Mouse (Mus musculus): Measurements from ENCODE around the gene Metap1d.

The Metap1d gene

DNA sequence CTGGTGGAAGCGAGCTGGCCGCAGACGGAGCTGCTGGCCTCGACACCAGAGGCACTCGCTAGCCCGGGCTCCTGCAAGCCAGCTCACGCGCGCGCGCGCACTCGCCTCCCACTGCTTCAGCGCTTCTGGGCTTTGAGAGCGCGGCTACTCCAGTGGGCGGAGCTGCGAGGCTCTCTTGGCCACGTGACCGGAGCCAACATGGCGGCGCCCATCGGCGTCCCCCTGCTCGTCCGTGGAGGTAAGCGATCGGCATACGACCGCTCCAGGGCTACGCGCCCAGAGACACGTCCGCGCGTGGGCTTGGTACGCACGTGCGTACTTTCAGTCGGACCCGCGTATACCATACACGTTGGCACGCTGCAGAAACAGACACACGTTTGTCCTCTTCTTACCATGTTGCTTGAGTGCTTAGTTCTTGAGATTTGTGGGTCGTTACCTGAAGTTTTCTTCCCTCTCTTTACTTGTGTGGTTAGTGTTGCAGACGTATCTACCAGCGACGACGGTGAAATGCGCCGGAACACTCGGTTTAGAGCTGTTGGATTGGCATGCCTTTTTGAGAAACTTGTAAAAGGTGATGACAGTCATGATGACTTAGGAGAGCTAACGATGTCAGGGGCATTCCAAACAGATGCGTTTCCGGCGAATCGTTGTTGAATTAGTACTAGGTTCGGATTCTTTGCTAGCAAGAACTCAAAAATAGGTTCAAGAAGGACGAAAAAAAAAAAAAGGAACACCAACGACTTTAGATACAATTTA, at the start of gene Metap1d:
Metap1d (plus strand) TSS at position 116 of the 756 bp plus-strand sequence.
- DNase-seq, result peak; percentile 96 to 98

DNA sequence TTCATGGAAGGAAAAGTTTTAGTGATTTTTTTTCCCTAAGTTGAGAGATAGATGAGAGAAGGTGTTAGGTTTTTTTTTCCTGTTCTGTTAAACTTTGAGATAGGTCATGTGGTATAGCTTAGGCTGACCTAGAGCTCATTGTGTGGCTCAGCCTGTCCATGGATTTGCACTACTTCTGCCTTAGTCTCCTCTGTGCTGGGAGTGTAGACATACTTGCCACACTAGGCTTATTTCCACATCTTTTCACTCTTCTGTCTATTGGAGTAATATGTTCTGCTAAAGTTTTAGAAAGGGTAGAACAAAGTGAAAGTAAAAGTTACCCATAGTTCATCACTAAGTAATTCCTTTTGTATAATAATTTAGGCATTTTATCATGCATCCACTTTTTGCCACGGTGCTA, 47.5 kb upstream of the Metap1d start:
- no peak for DNase-seq

DNA sequence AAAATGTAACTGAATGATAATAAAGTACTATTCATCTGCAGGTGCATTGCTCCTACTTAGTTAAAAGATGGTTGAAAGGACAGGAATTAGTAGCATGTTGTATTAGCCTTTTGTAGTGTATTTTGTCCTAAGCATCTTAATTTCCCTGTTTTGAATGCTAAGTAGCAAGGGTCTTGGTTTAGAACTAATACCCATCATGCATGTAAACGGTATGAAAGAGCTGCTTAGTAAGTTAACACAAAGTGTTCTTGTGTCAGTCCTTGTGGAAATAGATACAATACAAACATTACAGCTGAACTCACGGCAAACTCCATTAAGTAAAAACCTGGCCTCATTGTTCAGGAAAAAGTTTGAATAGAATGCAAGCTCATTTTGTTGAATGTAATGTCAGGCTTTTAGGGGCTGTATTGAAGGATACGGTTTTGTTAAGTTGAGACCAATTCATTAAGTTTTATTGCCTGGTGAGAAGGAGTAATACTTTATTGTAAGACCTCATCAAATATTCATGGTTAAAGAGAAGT, 34.3 kb upstream of the Metap1d start:
- no peak for DNase-seq

DNA sequence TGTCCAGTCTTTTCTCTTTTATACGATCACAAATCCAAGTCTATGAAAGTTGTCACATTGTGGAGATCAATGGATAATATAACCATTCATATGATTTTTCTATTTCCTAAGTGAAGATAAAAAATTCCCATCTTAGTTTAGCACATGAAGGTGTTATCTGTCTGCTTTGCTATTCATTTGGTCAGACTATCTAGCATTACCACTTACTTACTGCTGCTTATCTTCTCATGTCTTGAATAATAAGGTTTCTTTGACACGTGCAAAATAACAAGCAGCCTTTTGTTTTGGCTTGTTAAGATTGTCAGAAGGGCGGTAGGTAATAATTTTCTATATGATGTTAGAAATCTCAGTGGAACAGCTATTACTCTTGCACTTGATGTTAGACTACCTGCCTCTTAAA, 33.7 kb upstream of the Metap1d start:
- DNase-seq, result no peak

DNA sequence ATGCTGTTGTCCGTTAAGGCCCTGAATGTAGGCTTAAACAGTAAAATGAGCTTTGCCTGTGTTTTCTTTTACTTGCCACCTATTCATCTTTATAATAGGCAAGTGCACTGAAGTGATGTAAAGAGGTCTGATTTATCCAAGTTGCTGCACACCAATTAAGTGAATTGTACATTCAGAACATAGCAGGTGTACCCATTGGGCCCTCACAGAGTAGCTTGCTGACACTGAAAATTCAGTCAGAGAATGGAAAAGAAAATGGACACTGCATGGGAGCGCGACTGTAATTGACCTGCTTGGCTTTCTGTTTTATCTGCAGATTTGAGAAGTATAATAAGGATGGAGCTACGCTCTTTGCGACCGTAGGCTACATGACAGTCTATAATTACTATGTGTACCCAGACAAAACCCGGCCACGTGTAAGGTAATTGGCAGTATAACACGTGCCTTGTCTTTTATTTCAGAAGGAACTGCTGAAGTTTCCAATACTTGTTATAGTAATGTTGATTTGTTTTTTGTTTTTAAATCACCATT, 32.1 kb upstream of the Metap1d start:
- DNase-seq, result no peak

DNA sequence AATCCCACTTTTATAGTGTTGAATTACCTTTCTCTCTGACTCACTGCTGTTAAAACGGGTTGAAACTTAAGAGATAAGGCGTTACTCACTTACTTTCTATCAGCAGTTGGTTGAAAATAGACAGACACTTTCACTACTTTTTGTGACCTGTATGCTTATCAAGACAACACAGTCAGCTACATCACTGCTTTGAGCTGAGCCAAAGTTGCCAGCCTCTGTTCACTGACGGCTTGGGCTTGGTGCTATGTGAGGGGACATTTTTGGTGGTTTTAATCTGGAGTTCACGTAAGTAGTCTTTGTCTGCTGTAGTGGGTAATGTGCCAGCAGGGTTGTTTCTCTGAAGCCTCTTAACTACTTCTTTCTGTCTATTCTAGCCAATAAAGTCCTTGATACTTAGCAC, 28.5 kb upstream of the Metap1d start:
- DNase-seq, result no peak

DNA sequence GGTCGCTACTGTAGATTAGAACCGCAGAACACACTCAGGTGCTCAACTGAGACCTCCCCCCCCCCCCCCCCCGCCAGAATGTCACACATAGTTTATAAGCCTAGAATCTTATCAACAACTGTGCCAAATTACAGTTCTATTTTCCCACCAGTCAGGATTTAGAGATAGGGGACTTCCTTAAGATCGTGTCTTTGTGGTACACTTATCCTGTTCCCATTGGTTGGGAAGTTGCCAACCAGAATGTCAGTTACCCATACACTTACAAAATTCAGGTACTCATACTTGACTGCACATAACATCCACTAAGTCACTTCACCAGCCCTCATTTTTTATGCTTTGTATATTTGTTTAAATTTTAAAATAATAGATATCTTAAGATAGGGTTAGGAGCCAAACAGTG, 17.6 kb upstream of the Metap1d start:
- no peak for DNase-seq

DNA sequence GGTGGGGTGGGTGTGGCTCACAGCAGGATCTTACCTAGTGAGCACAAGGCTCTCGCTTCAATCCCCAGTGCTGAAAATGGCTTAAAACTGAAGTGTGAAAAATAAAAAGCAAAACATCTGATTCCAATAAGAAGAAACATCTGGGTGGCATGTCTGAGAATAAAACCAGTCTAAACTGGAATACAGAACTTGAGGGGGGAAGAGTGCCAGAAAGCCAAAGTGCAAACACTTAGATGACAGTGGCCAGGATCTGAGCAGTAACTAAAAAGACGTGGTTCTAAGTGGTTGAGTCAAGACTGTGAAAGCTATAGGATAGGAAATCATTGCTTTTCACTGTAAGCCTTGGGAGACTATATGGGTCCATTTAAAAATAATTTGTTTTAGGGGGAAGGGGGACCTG, 9.7 kb upstream of the Metap1d start:
- no peak for DNase-seq

DNA sequence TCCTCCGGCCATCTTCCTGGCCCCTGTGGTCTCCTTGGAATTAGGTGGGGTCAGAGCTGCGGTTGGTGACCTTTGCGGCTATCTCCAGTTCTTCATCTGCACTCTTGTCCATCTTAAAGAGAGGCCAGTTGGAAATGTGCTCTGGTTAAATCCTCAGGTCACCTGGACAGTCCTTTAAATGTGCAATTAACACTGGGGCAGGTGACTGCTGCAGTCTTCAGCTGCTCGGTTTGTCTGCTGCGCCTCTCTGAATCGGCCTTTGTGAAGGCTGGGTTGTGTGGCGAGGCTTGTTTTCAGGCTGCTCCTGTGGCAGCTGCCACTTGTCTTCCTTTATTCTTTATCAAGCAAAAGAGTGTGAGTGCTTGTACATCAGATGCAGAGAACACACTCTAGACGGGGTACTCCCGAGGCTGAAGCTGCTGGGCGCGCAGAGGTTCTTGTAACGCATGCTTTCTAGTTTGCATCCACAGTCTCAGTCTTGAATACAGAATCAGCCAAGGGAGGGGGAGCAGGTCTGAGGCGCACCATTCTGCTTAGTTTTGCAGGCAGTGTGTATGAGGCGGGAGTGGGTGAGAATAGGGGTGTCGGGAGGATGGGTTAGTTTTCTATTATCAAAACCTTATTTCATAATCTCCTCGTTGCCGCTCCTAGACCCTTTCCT, 7.4 kb upstream of the Metap1d start:
- no peak for DNase-seq

DNA sequence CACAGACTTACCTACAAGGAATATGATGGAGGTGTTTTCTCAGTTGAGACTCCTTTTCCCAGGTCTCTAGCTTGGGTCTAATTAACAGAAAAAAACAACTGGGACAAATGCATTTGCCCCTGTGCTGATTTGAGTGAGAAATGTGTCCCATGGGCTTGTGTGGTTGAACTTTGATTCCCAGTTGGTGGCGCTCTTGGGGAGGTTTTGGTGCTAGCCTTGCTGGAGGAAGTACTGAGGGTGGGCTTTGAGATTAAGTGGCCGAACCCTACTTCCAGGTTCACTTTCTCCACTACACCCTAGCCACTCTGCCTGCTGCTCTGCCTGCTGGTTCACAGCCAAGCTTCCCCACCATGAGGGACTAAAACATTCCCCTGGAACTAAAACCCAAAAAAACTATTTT, 3.5 kb upstream of the Metap1d start:
- DNase-seq, result no peak

DNA sequence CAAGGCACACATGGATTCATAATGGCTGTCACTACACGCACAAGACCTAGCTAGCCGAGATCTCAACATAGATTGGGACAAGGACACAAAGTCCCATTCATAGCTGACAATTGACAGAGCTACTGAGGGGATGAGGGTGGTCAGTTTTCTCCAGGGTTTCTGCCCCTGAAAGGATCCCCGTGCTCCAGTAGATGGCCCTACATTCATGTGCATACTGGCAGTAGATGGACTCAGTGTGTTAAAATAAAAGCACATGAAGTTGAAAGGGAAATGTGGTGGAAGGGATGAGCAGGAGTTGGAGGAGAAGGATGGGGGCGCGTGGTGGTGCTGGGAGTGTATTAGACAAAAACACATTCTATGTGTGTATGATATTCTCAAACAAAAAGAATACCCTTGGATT, 1.3 kb upstream of the Metap1d start:
- no peak for DNase-seq

DNA sequence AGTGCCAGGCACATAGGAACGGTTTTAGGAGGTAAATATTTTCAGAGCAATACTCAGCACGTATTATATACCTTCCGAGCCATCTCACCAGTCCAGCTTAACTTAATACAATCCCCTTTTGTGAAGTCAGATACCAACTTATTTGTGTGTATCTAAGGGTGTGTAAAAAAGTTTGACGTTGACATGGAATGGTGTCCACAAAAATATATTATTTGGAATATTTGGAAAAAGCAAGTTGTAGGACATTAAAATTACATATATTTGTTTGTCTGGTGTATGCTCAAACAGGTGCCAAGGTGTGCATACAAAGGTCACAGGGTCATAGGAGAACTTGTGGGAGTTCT, 813 bp downstream of the Metap1d start:
- no peak for DNase-seq

DNA sequence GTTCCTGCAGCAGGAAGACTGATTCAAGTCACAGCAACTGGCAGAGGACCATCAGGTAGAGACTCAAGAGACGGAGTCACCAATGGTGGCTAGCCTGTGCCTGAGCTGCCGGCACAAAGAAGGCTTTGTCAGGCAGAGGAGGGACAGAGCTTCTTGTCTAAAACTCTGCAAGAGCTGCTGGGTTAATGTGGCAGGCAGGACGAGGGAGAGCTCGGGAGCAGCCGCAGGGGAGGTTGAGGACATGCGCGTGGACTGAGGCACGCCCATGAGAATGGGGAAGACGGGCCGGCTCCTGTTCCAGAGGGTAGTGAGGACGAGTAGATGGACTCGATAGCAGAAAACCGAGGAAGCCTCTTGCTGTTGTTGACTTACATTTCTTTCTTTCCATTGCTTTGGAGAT, 5.5 kb downstream of the Metap1d start:
- no peak for DNase-seq

DNA sequence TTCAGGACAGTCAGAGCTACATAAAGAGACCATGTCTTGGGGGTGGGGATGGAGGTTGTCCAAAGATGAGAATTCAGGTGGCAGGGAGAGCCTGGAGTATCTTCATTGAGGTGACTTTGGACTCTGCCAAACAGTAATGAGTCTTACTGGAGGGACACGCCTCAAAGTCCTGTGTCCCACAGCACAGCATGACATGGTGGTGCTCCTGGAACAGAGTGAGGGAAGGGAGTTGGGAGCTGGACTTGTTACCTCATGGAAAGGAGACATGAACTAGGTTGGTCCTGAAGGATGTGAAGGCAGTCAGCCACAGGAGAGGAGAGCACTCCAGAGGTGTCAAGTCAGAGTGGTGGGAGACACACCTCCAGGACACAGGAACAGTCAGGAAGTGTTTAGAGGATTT, 6.6 kb downstream of the Metap1d start:
- DNase-seq, result no peak

DNA sequence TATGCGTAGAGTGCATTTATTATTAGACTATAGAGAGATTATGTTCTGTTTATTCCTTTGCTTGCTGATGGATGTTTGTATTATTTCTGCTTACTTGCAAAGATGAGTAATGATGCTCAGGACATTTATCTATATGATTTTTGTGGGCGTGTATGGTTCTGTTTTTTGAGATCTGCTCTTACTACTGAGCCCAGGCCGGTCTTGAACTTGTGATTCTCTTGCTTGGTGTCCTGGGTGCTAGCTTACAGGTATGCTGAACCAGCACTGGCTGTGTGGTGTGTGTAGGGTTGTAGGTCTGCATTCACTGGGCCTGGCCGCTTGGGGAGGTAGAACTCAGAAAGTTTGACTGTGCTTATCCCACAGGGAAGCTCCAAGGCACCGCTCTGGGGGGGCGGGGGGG, 8.1 kb downstream of the Metap1d start:
- DNase-seq, result no peak

DNA sequence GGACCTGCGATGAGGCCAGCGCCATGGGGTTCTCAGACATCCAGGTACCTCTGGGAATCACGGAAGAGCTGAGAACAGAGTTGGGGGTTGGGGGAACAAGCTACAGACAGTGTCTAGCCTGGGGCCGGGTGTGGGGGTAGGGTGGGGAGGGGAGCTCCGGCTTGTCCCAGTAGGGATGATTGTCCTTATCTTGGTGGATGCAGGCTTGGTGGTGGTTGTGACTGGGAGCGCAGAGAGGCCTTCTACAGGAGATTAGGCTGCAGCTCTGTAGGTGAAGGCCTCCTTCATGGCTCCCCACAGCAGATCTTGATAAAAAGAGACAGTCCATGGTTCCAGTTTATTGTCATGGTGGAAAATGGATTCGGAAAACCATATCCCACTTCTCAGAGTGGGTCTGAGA, 8.5 kb downstream of the Metap1d start:
- DNase-seq, result no peak

DNA sequence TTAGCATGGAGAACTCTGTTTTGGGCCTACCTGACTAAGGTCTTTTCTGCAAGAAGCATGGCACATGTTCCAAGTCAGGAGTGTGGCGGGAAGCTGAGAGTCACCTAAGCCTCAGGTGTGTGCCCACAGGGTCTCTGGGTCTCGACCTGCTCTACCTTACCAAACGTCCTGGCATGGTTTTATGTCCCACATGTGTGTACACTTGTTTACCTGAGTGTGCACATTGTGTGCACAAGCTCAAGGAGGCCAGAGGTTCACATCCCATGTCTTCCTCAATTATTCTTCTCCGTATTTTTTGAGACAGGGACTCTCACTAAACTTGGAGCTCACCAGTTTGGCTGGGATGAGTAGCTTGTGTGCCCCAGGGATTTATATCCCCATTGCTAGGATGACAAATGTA, 9.0 kb downstream of the Metap1d start:
- DNase-seq, result no peak

DNA sequence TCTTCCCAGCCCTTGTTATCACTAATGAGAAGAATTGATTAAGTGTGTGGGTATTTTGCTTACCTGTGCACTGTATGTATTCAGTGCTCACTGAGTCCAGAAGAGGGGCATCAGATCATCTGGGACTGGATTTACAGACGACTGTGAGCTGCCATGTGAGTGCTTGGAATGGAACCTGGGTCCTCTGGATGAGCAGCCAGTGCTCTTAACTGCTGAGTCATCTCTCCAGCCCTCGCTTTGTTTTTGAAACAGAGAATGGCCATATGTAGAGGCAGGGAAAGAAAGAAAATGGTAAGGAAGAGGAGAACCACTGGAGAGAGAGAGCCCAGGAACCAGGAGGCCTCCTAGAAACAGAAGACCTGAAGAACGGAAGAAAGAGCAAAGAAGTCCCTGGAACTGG, 9.5 kb downstream of the Metap1d start:
- no peak for DNase-seq

DNA sequence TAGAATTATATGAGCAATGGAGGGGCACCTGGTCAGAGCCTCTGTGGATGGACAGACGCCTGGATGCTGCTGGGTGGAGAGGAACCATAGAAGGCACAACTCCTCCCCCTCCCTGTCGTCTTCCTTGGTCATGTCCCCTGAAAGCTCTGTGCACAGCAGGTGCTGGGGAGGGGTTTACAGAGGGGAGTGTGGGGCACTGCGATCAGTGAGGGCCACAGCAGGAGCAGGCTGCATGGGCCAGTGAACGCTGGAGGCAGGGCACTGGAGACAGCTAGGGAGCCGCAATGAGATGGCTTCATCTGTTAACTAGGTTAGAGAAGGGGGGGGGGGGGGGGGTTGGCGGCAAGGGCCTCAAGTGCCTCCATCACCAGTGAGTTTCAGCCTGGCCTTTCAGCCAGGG, 13.0 kb downstream of the Metap1d start:
- peak in 1 of 2 experiments; percentile 17 for DNase-seq

DNA sequence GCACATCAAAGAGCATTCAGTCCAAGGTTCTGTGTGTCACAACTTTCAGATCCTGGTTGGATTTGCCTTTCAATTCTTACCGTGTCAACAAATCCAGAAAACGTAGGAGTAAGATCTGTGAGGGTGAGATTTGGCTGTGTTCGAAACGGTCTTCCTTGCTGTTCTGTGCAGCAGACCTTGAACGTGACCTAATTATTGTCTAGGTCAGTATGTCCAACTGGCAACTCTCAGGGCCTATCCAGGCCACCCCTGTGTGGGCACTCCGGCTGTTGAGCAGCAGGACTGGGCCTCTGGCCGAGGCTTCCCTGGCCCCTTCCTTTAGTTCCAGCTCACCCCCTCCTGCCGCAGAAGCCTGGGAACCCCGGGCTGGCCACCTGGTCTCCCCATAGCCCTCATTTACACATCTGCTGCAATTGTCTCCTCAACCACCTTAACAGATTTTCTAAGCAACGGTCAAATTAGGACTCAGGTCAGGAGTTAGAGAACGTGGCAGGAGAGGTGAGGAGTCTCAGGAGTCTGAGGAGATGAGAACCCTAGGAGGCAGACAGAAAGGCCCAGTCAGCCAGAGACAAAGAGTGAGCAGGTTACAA, 13.9 kb downstream of the Metap1d start:
- DNase-seq, result peak; percentile 54 to 71

DNA sequence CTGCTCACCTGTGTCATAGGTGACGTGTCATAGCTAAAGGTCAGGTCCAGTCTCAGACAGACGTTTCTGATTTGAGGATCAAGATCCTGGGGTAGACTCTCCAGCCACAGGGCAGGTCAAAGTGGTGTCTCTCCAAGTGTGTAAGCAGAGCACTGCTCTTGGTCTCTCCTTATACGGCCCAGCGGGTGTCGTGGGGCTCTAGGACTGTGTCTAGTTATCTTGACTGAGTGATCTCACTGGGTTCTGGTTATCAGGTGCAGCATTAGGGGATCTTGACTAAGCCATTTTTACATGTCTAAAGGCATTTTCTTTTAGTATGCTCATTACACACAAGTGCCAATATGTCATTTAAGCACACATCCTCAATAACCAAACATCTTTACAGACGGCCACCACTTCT, 18.0 kb downstream of the Metap1d start:
- DNase-seq, result no peak

DNA sequence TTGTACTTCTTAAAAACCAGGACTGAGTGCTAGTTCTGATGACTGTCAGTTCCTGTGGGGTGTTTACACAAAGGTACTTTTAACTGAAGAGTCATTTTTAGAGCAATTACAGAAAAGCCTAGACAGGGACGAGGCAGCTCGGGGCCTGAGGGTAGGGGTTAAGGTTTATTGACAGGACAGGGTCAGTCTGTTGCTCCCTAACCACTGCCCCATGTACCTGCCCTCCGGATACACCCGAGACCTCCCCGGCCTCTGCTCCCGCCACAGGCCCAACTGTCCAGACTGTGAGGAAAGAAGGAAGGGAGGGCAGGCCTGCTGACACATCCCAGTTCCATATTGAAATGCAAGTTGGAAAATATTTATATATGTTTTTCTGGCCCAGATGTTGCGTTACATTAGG, 20.8 kb downstream of the Metap1d start:
- no peak for DNase-seq

DNA sequence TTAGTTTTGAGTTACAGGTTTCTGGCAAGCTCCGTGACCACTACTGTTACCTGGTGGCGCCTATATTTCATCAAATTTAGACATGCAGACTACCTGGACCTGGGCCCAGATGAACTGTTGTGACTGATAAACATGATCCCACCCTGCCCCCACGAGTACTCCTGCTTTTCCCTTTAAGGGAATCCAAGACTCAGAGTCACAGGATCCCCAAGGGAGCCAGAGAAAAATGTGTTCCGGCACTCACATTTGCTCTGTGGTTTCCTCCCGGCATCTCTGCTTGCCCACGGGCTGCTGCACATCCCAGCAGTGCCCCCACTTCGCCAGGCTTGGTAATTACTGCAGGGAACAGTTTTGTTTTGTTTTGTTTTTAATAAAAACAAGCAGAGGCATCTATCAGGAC, 21.3 kb downstream of the Metap1d start:
- DNase-seq, result no peak

DNA sequence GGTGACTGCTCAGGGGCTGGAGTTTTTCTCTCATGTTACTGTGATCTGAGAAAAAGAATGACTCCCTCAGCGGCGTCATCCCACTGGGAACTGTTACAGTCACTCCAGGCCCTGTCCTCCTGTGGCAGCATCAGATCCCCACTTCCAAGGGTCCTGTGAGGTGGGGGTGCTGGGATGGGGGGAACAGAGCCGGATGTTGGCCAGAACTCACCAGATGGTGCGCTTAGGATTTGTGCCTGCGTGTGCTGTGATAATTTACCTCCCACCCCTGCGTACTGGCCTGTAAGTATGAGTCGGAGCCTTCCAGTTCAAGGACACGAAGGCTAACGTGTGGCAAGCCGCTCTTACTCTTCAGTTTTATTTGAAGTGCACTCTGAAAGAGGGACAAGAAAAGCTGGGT, 22.2 kb downstream of the Metap1d start:
- no peak for DNase-seq
